8 mouse cellular contexts compared by ENCODE assay signal in the genomic region with DNA sequence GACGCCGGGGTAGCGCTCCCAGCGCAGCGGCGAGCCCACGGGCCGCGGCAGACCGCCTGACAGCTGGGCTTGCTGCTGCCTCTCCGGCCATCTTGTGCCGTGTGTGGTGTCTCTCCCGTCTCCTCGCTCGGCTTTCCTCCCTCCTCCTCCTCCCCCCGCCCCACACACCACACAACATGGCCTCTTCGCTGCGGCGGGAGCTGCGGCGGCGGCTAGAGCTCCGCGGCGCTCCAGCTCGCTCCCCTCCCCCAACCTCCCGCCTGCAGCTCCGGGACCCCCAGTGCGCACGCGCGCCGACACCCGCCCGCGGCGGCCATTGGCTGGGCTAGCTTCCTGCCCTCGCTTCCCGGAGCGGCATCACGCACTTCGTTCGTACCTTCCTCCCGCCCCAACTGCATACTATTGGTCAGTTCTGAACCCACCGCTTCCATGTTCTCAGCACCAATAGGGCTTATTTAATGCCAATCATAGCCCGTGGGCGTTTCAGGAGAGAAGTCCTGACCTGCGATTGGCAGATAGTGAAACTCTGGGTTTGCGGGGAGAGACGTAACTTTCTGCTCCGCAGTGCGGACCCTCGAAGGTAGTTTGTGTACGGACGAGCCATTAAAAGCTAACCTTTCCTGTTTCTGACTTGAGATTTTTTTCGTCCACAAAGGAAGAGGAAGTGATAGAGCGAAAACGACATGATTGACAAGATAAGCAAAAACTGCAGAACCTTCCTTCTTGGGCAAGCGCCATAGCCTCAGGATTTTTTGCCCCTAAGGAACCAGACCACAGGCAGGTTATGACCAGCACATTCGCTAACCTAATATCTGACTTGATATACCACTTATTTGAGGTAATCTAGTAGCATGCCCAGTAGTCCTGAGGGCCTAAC. TPM values are rescaled to one million over a fixed set of nuclear protein-coding genes. Genes with fewer than 3 reads are reported as not detected.
A peak's percentile ranks its signal among the peaks of the same experiment; 100 is the strongest.
DNase-seq lines count a peak whose midpoint lies in the region; ATAC-seq lines count a peak whose summit lies in the region.

No protein-coding gene starts in this region.

- no peaks in the 10 kb centered on the region for H3K27me3 ChIP-seq in heart, embryonic 10.5 days (ENCODE audit: insufficient read depth, poor library complexity, severe bottlenecking)
- H3K27me3 ChIP-seq in kidney, embryonic 15.5 days, result no peaks in the 10 kb centered on the region

- no peaks in the 10 kb centered on the region for H3K9me3 ChIP-seq in heart, embryonic 10.5 days
- no peaks in the 10 kb centered on the region for H3K9me3 ChIP-seq in kidney, embryonic 15.5 days (replicated peaks)

- H3K9ac ChIP-seq in kidney, embryonic 15.5 days, result peak overlapping the region; percentile 100

- H3K4me2 ChIP-seq in kidney, embryonic 15.5 days, result peak overlapping the region; percentile 66

- H3K4me1 ChIP-seq in heart, embryonic 10.5 days, result peaks cover 16% of the 10 kb centered on the region
- peaks cover 11% of the 10 kb centered on the region for H3K4me1 ChIP-seq in kidney, embryonic 15.5 days

- H3K36me3 ChIP-seq in heart, embryonic 10.5 days, result peaks cover 6% of the 10 kb centered on the region; the same call in 1 of the 2 replicates
- H3K36me3 ChIP-seq in kidney, embryonic 15.5 days, result no peaks in the 10 kb centered on the region

- DNase-seq in B cell, adult 2 months, result peak; percentile 98
- peak; percentile 100 for DNase-seq in brain, adult 2 months (ENCODE audit: low read depth, low spot score)
- peak; percentile 100 for DNase-seq in heart, embryonic 10.5 days (ENCODE audit: low spot score)
- DNase-seq in liver, result peak; percentile 100
- DNase-seq in spleen, postnatal 4 days (ENCODE audit: low spot score in 2 of 2), result peak; percentile 99 to 100

- peak; percentile 92 for ATAC-seq in erythroblast, adult 5-6 weeks (replicated peaks; ENCODE audit: low FRiP score, poor library complexity, severe bottlenecking)
- ATAC-seq in kidney, embryonic 15.5 days (replicated peaks; ENCODE audit: low FRiP score), result peak; percentile 100
- peak; percentile 94 for ATAC-seq in monocyte, adult 5-6 weeks (replicated peaks; ENCODE audit: insufficient number of reproducible peaks, low FRiP score, low TSS enrichment, poor library complexity, severe bottlenecking)

- under 1% methylated on average over 59 of the region's 60 CpGs for WGBS in heart, embryonic 10.5 days
- WGBS in kidney, embryonic 15.5 days, result 0% methylated on average over 55 of the region's 60 CpGs

- H3K27ac ChIP-seq in heart, embryonic 10.5 days, result peak overlapping the region; percentile 100
- peak overlapping the region; percentile 99 for H3K27ac ChIP-seq in kidney, embryonic 15.5 days

- H3K4me3 ChIP-seq in heart, embryonic 10.5 days, result peak overlapping the region; percentile 99
- peak overlapping the region; percentile 87 for H3K4me3 ChIP-seq in kidney, embryonic 15.5 days (replicated peaks)

RNA-seq across cellular contexts. Expression of a gene that starts 16.9 kb away (rescaled TPM):
- 125 and 149 TPM in 2 replicates for total RNA-seq in erythroblast, adult 5-6 weeks (2015; ENCODE audit: low replicate concordance)
- total RNA-seq in erythroblast, adult 5-6 weeks (2017; ENCODE audit: low replicate concordance), result 546 and 581 TPM in 2 replicates
- 43.6 and 46.0 TPM in 2 replicates for polyA plus RNA-seq in heart, embryonic 10.5 days (2016; fragmentation: Nextera tagmentation; extraction: Ambion mirVana)
- 56.6 and 61.7 TPM in 2 replicates for polyA plus RNA-seq in kidney, embryonic 15.5 days (2015; fragmentation: Nextera tagmentation; extraction: Ambion mirVana)
- total RNA-seq in monocyte, adult 5-6 weeks (2017), result 241 to 361 TPM (median 252 TPM) in 3 replicates

Comparison
In these comparisons a context has a peak if more than half of its experiments do, and no peak if none do; other contexts are left out.
1. Peak in every context shown above with its lines: DNase-seq, ATAC-seq, H3K4me3 ChIP-seq and H3K27ac ChIP-seq.